Mouse (Mus musculus): ENCODE results near the gene Nadsyn1. TPM values are rescaled to one million over a fixed set of nuclear protein-coding genes. Genes with fewer than 3 reads are reported as not detected.

Nadsyn1 gene
- polyA plus RNA-seq, 1 experiment from 2014 or later, result 19.4 TPM

DNA sequence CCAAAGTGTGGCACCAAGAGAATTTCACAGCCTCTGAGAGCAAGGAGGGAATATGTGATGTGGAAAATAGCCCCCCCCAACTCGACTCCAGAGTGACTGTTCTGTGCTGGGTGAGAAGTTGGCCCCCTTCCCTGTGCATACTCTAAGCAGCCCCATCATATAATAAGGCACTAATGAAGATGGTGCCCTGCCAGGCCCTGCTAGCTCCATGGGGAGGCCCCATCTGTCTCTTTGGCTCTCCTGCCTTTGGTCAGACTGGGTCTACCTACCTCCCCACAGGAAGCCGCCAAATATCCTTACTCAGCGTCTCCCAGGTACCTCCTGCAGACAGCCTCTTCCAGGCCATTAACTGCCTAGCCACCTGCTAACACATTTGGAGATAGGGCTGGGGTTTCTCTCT lies 63.7 kb downstream of the Nadsyn1 start:
- Histone ChIP-seq H3K9me3 (no peaks in the 10 kb centered on the region), H3K4me3 (replicated peaks) (no peak overlapping the region), H3K4me1 (replicated peaks) (peaks cover 12% of the 10 kb centered on the region), H3K9ac (no peak overlapping the region), H3K27ac (no peak overlapping the region), H3K27me3 (replicated peaks) (0 out of 2 replicates have a peak, but pooled peaks cover 11% of the 10 kb centered on the region), H3K4me2 (replicated peaks) (no peak overlapping the region), H3K36me3 (no peaks in the 10 kb centered on the region)
- 73% methylated on average over 3 of the region's 3 CpGs for WGBS
- ATAC-seq, result no peak

GRCm38 (mm10) chr7:143757696-143758095 lies 65.0 kb downstream of the Nadsyn1 start:
- H3K9ac ChIP-seq, result no peak overlapping the region
- no peak overlapping the region for H3K4me3 ChIP-seq (replicated peaks)
- H3K4me2 ChIP-seq (replicated peaks), result peak overlapping the region; percentile 91
- H3K27ac ChIP-seq, result no peak overlapping the region
- WGBS, result 69% methylated on average over 3 of the region's 3 CpGs
- 0 out of 2 replicates have a peak, but pooled peaks cover 11% of the 10 kb centered on the region for H3K27me3 ChIP-seq (replicated peaks)
- ATAC-seq, result no peak
- H3K9me3 ChIP-seq, result no peaks in the 10 kb centered on the region
- H3K4me1 ChIP-seq (replicated peaks), result peaks cover 12% of the 10 kb centered on the region
- no peaks in the 10 kb centered on the region for H3K36me3 ChIP-seq

DNA sequence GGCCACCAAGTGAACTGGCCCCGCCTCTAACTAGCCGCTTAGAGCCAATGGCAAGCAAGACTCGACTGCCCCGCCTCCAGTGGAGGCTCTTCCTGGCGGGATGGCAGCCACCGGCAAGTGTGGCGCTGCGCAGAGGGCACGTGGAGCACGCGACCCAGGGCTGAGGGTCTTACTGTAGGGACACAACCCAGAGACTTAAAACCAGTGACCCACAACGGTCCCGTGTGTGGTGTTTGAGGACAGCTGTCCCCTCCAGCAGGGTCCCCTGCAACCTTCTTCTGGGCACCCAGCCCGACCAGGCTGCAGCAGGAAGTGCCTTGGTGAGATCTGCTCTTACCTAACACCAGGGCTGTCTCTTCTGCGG lies 65.6 kb downstream of the Nadsyn1 start:
- H3K27ac ChIP-seq, result no peak overlapping the region
- peak overlapping the region; percentile 44; the same call in 1 of the 2 replicates for H3K9ac ChIP-seq
- H3K4me2 ChIP-seq (replicated peaks), result peak overlapping the region; percentile 91
- 0 out of 2 replicates have a peak, but pooled peaks cover 11% of the 10 kb centered on the region for H3K27me3 ChIP-seq (replicated peaks)
- peak overlapping the region; percentile 37 for H3K4me3 ChIP-seq (replicated peaks)
- under 1% methylated on average over 15 of the region's 15 CpGs for WGBS
- H3K9me3 ChIP-seq, result no peaks in the 10 kb centered on the region
- peaks cover 12% of the 10 kb centered on the region for H3K4me1 ChIP-seq (replicated peaks)
- H3K36me3 ChIP-seq, result no peaks in the 10 kb centered on the region
- peak; percentile 93 for ATAC-seq

DNA sequence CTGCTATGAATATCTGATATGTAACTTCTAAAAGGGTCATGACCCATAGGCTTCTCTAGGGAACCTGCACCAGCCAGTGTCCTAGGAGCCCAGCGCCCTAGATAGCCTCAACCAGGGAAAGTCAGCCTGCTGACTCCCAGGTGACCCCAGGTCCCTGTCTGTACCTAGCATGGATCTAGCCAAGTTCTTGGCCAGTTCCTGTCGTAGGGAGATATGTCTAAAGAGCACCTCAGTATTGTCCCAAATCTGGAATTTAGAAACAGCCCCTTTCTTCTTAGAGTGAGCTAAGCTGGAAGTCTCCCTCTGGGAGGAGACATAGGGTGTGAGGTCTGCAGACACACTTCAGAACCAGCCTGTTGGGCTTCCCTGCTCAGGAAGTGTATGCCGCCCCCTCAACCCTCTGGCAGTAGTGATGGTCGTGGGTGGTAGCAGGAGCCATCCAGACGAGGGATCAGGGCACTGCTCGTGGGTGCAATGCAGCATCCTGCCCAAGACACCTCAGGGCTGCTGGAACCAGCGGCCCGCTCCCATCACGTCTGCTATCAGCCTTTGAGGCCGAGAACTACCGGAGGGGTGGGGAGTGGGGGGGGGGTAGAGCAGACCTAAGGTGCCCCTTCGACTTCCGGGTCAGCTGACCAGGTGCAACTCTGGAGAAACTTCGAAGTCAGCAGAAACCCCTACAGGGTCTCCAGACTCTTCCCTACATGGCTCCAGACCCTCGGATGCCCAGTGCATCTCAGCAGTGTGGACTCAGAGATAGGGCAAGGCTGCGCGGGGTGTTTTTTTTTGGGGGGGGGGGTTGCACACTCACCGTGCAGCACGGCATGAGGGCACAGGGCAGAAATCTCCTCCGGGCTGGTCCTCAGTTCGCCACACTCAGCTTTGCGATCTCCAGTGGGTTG lies 66.3 kb downstream of the Nadsyn1 start, which contains the start of gene Osbpl5:
Gene Osbpl5 (minus strand): TSS at position 861 of the 902 bp plus-strand sequence.
- Histone ChIP-seq H3K4me2 (replicated peaks) (peak within 1 kb of the TSS; percentile 91), H3K27me3 (replicated peaks) (0 out of 2 replicates have a peak, but pooled peaks cover 11% of the 10 kb centered on the region), H3K27ac (no peak within 1 kb of the TSS), H3K9ac (peak within 1 kb of the TSS; percentile 44; the same call in 1 of the 2 replicates), H3K36me3 (no peaks in the 10 kb centered on the region), H3K4me1 (replicated peaks) (peaks cover 12% of the 10 kb centered on the region), H3K9me3 (no peaks in the 10 kb centered on the region), H3K4me3 (replicated peaks) (peak within 1 kb of the TSS; percentile 37)
- 23% methylated on average over 22 of the region's 22 CpGs for WGBS
- ATAC-seq, result peak; percentile 18

GRCm38 (mm10) chr7:143755357-143756124 lies 67.1 kb downstream of the Nadsyn1 start:
- H3K27ac ChIP-seq, result no peak overlapping the region
- whole genome bisulfite sequencing, result 82% methylated on average over 9 of the region's 9 CpGs
- no peaks in the 10 kb centered on the region for H3K36me3 ChIP-seq

DNA sequence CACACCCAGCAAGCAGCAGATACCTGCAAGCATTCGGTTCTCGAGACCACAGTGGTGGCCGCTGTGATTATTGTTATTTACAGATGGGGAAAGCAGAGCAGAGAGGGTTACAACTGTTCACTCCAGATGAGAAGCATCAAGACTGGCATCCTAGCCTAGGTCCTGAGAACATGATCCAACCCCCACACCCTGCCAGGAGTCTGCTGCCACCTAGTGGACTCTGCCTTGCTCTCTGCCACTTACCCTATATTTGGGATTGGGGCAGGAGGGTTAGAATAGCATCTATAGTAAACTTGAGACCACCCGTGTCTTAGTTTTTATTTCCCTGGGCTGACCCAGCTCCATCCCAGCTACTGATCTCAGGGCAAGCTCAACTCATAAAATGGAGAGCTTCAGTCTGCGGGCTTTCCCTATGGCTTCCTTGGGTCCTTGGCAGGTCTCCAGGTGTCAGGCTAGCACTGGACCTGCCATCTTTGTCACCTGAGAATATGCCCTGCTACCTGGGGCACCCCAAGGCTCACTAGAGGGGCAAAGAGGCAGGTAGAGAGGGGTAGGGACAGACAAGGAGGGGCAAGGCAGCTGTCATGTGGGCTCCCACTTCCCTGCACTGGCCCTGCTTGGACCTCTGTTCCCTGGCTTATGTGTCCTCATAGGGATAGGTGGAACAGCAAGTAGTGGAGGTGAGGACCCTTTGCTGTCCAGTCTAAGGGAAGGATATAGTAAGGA lies 68.5 kb downstream of the Nadsyn1 start:
- peaks cover 12% of the 10 kb centered on the region for H3K4me1 ChIP-seq (replicated peaks)
- no peaks in the 10 kb centered on the region for H3K9me3 ChIP-seq
- 0 out of 2 replicates have a peak, but pooled peaks cover 11% of the 10 kb centered on the region for H3K27me3 ChIP-seq (replicated peaks)
- no peaks in the 10 kb centered on the region for H3K36me3 ChIP-seq
- ATAC-seq, result no peak
- WGBS, result 38% methylated on average over 5 of the region's 5 CpGs
- H3K9ac ChIP-seq, result no peak overlapping the region
- no peak overlapping the region for H3K4me2 ChIP-seq (replicated peaks)
- H3K4me3 ChIP-seq (replicated peaks), result no peak overlapping the region
- H3K27ac ChIP-seq, result no peak overlapping the region

More at GRCm38 (mm10) chr7:143755357-143756124, 67.1 kb downstream of the Nadsyn1 start:
- no peaks in the 10 kb centered on the region for H3K9me3 ChIP-seq
- no peak overlapping the region for H3K4me3 ChIP-seq (replicated peaks)
- no peak for ATAC-seq
- H3K4me2 ChIP-seq (replicated peaks), result no peak overlapping the region
- no peak overlapping the region for H3K9ac ChIP-seq
- H3K27me3 ChIP-seq (replicated peaks), result 0 out of 2 replicates have a peak, but pooled peaks cover 11% of the 10 kb centered on the region
- peaks cover 12% of the 10 kb centered on the region for H3K4me1 ChIP-seq (replicated peaks)

DNA sequence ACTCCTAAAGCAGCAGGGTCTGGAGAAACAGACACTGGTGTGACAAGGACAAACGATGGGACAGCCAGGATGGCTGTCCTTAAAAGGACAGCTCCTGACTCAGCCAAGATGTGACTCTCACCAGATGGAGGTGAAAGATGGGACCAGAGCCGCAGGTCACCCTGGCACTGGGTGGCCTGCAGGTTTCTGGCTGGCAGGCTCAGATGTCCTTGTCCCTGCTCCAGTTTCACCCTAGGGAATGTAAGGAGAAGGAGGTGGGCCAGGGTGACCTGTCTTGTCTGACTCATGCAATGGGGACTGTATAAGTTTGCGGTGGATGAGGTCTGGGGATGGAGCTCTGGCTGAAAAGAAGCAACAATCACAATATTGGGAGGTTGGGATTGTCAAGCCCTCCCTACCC lies 70.0 kb downstream of the Nadsyn1 start:
- H3K36me3 ChIP-seq, result no peaks in the 10 kb centered on the region
- no peak overlapping the region for H3K9ac ChIP-seq
- H3K4me1 ChIP-seq (replicated peaks), result peaks cover 17% of the 10 kb centered on the region
- H3K27me3 ChIP-seq (replicated peaks), result 0 out of 2 replicates have a peak, but pooled peaks cover 11% of the 10 kb centered on the region
- no peak overlapping the region for H3K4me3 ChIP-seq (replicated peaks)
- no peak for ATAC-seq
- no peaks in the 10 kb centered on the region for H3K9me3 ChIP-seq
- H3K4me2 ChIP-seq (replicated peaks), result no peak overlapping the region
- 73% methylated on average over 3 of the region's 3 CpGs for WGBS
- no peak overlapping the region for H3K27ac ChIP-seq

- Histone ChIP-seq H3K4me1 (replicated peaks) (peaks cover 14% of the 10 kb centered on the region), H3K9ac (no peak overlapping the region), H3K9me3 (no peaks in the 10 kb centered on the region), H3K4me3 (replicated peaks) (no peak overlapping the region), H3K27me3 (replicated peaks) (0 out of 2 replicates have a peak, but pooled peaks cover 11% of the 10 kb centered on the region), H3K36me3 (no peaks in the 10 kb centered on the region), H3K27ac (no peak overlapping the region), H3K4me2 (replicated peaks) (no peak overlapping the region)
- no peak; the same call in 1 of the 2 replicates for ATAC-seq
- WGBS, result 59% methylated on average over 4 of the region's 4 CpGs
Observed at GRCm38 (mm10) chr7:143752056-143752455, 70.6 kb downstream of the Nadsyn1 start.

DNA sequence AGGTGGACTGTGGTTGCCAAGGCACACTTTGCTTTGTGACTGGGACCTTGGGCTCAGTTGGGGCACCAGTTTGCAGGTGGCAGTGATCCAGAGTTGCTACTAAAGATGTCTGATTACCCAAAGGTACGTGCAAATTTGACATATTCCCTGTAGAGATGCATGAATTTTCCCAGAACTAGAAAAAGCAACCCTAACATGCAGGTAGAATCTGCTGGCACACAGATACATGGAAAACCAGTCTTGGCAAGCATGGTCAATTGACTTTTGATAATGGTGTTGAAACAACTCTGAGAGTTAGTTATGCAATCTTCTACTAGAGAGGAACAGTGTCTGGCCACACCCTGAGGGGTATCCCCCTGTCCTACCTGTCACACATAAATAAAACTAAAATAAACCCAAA lies 71.3 kb downstream of the Nadsyn1 start:
- Histone ChIP-seq H3K27ac (no peak overlapping the region), H3K4me3 (replicated peaks) (no peak overlapping the region), H3K27me3 (replicated peaks) (0 out of 2 replicates have a peak, but pooled peaks cover 10% of the 10 kb centered on the region), H3K36me3 (no peaks in the 10 kb centered on the region), H3K4me1 (replicated peaks) (peaks cover 8% of the 10 kb centered on the region; the same call in 1 of the 2 replicates), H3K9ac (no peak overlapping the region), H3K9me3 (no peaks in the 10 kb centered on the region), H3K4me2 (replicated peaks) (no peak overlapping the region)
- 84% methylated on average over 1 of the region's 1 CpGs for WGBS
- ATAC-seq, result no peak

- WGBS, result 70% methylated on average over 3 of the region's 3 CpGs
- H3K27me3 ChIP-seq (replicated peaks), result no peaks in the 10 kb centered on the region
- H3K4me3 ChIP-seq (replicated peaks), result no peak overlapping the region
- H3K4me1 ChIP-seq (replicated peaks), result 0 out of 2 replicates have a peak, but pooled peaks cover 5% of the 10 kb centered on the region
- H3K27ac ChIP-seq, result no peak overlapping the region
- ATAC-seq, result no peak
- no peaks in the 10 kb centered on the region for H3K36me3 ChIP-seq
- H3K9me3 ChIP-seq, result no peaks in the 10 kb centered on the region
- no peak overlapping the region for H3K4me2 ChIP-seq (replicated peaks)
- H3K9ac ChIP-seq, result no peak overlapping the region
Observed at GRCm38 (mm10) chr7:143749045-143749444, 73.6 kb downstream of the Nadsyn1 start.

- Histone ChIP-seq H3K4me3 (replicated peaks) (peak overlapping the region; percentile 15; the same call in 1 of the 2 replicates), H3K27ac (no peak overlapping the region), H3K4me1 (replicated peaks) (0 out of 2 replicates have a peak, but pooled peaks cover 5% of the 10 kb centered on the region), H3K4me2 (replicated peaks) (peak overlapping the region; percentile 57), H3K9ac (peak overlapping the region; percentile 45), H3K27me3 (replicated peaks) (no peaks in the 10 kb centered on the region), H3K36me3 (no peaks in the 10 kb centered on the region), H3K9me3 (no peaks in the 10 kb centered on the region)
- ATAC-seq, result peak; percentile 85
- WGBS, result 3% methylated on average over 16 of the region's 16 CpGs
Observed at GRCm38 (mm10) chr7:143748041-143748868, 74.4 kb downstream of the Nadsyn1 start.
